Mouse (Mus musculus) kidney, adult 2 months (tissue): ENCODE results near the gene Plaa. TPM values are rescaled to one million over a fixed set of nuclear protein-coding genes. Genes with fewer than 3 reads are reported as not detected.

ENCODE experiments used
- DNase-seq: peaks from one replicate; pipeline ENCODE4 v3.0.0; 2021
- H3K27ac ChIP-seq: fragments of 200-500 bp; 2 replicates; pipeline ENCODE4 v1.5.1; 2012; ENCODE audit warnings: low read depth, low read length, control low read depth, inconsistent platforms; ENCODE audit not compliant: insufficient read depth
- H3K27me3 ChIP-seq: fragments of 200-500 bp; replicated peaks from 2 replicates; pipeline ENCODE4 v1.6.1; 2012; ENCODE audit warnings: mild to moderate bottlenecking, moderate library complexity, low read length, inconsistent platforms; ENCODE audit not compliant: control insufficient read depth, insufficient read depth
- H3K36me3 ChIP-seq: fragments of 200-500 bp; 2 replicates; pipeline ENCODE4 v1.6.1; 2012; ENCODE audit warnings: mild to moderate bottlenecking, moderate library complexity, low read length, inconsistent platforms; ENCODE audit not compliant: control insufficient read depth, insufficient read depth
- H3K4me1 ChIP-seq: fragments of 200-500 bp; 2 replicates; pipeline ENCODE4 v1.6.1; 2011; ENCODE audit warnings: low read length; ENCODE audit not compliant: control insufficient read depth, insufficient read depth
- H3K4me3 ChIP-seq: fragments of 200-500 bp; 2 replicates; pipeline ENCODE4 v1.5.1; 2011; ENCODE audit warnings: mild to moderate bottlenecking, low read depth, low read length, control low read depth; ENCODE audit not compliant: insufficient read depth
- CTCF ChIP-seq: fragments of 200-500 bp; conservative IDR thresholded peaks from 2 replicates; pipeline ENCODE4 v1.5.1; 2011; ENCODE audit warnings: low read depth, mild to moderate bottlenecking, control low read depth, low read length, moderate library complexity, mixed read lengths; ENCODE audit not compliant: insufficient read depth, insufficient read length
- POLR2A ChIP-seq: fragments of 200-500 bp; IDR thresholded peaks from one replicate; pipeline ENCODE4 v1.6.1; 2011; ENCODE audit warnings: low read depth, low read length, control low read depth
- WGBS: fragments of 180-500 bp; shearing (Covaris S2); methylation state at CpG from one replicate; pipeline ENCODE4 v1.1.7; 2018; 5-methylcytosine and 5-hydroxymethylcytosine counted together
- polyA plus RNA-seq: library from polyadenylated mRNA; depleted of rRNA; stranded (reverse); fragments of >200 nt; gene quantifications from 2 replicates; pipeline ENCODE4 v1.2.3, GENCODE M21; 2012

Plaa gene
- polyA plus RNA-seq, 1 experiment, result 26.5 TPM

DNA sequence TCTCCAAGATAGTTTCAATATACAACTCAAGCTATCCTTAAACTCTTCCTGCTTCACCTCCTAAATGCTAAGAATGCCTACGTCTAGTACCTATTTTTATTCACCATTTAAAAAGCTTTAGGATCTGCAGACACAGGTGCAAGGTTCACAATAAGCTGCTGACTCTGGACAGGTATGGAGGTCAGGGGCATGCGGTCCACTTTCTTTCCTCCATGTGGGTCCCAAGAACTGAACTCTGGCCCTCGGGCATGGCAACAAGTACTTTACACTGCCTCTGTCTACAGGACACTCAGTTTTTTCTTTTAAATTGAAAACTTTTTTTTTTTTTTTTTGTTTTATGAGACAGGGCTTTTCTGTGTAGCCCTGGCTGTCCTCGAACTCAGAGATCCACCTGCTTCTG lies 30.4 kb downstream of the Plaa start:
- Histone ChIP-seq H3K27ac (no peak overlapping the region), H3K4me1 (no peaks in the 10 kb centered on the region; the same call in 1 of the 2 replicates), H3K4me3 (no peak overlapping the region), H3K27me3 (no peaks in the 10 kb centered on the region), H3K36me3 (peaks cover 6% of the 10 kb centered on the region)
- peak; percentile 67 for DNase-seq
- TF ChIP-seq POLR2A, result no peak
- TF ChIP-seq CTCF, result no peak
- 75% methylated on average over 4 of the region's 4 CpGs for WGBS

DNA sequence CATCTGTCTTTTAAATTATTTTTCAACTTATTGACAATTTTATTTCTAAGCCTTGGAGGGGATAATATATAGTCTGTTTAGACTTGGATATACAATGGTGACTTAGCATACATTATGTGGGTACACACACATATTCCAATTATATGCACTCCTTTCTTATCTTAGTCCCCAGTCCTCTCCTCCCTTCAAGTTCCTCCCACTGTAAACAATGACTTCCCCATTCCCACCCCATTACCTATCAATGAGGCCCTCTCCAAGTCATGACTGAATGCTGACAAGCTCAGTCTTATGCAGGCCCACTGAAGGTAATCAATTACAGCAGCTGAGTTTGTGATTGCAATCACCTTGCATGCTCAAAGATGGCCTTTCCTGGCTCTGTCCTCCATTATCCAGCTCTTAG lies 38.7 kb downstream of the Plaa start:
- TF ChIP-seq CTCF (no peak), POLR2A (no peak)
- H3K36me3 ChIP-seq, result peaks cover 4% of the 10 kb centered on the region

DNA sequence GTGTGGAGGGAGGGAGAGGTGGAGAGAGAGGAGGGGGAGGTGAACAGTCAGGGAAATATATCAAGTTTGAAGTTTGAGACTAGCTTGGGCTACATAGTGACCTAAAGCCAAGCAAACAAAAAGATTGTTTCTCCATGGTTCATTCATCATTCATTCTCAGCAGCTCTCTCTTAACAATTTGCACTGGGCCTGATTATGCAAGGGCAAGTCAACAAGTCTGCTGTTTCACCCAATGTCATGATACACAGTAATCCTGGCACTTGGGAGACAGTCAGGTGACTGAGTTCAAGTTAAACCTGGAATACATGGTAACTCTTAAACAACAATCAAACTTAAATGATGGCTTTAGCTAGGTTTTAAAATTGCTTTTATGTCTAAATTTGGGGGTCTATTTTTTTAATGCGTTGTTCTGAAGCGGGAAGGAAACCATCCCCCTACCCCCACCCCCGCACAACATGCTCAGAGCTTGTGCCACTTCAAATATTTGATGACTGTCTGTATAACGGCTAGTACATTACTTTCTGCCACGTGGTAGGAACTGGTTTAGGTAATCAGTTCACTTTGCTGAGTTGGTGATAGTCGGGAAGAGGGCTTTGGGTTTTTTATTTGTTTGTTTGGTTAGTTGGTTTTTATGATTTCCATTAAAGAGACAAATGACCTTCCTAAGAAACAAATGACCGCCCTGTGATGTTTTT lies 40.9 kb downstream of the Plaa start:
- Histone ChIP-seq H3K4me1 (peaks cover 7% of the 10 kb centered on the region), H3K4me3 (no peak overlapping the region), H3K27ac (no peak overlapping the region), H3K27me3 (no peaks in the 10 kb centered on the region), H3K36me3 (no peaks in the 10 kb centered on the region)
- DNase-seq, result no peak
- no peak for TF ChIP-seq POLR2A
- no peak for TF ChIP-seq CTCF
- WGBS, result 61% methylated on average over 7 of the region's 7 CpGs

More for the DNA sequence above, 38.7 kb downstream of the Plaa start:
- H3K27me3 ChIP-seq, result no peaks in the 10 kb centered on the region
- peaks cover 6% of the 10 kb centered on the region for H3K4me1 ChIP-seq
- no peak for DNase-seq
- H3K27ac ChIP-seq, result no peak overlapping the region
- no peak overlapping the region for H3K4me3 ChIP-seq

DNA sequence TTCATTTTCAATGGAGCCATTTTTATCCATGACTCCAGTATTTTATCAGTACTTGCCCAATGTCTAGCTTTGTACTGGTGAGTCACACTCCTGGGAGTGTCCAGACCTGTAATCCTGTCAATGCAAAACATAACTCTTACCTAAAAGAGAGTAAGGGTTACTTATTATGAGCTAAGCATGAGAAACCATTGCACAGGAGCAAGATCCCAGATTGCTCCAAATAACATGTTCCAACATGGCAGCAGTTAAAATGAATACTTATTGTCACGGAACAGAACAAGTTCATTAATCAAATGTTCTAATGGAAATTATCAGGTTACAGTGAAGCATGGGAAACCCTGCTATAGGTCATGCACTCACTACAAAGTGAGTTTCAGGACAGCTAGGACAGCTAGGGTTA lies 42.7 kb downstream of the Plaa start:
- peaks cover 8% of the 10 kb centered on the region for H3K4me1 ChIP-seq
- WGBS, result 80% methylated on average over 1 of the region's 1 CpGs
- no peak for TF ChIP-seq CTCF
- no peak for TF ChIP-seq POLR2A
- no peak overlapping the region for H3K4me3 ChIP-seq
- H3K27ac ChIP-seq, result no peak overlapping the region
- DNase-seq, result no peak
- no peaks in the 10 kb centered on the region for H3K27me3 ChIP-seq
- H3K36me3 ChIP-seq, result no peaks in the 10 kb centered on the region

DNA sequence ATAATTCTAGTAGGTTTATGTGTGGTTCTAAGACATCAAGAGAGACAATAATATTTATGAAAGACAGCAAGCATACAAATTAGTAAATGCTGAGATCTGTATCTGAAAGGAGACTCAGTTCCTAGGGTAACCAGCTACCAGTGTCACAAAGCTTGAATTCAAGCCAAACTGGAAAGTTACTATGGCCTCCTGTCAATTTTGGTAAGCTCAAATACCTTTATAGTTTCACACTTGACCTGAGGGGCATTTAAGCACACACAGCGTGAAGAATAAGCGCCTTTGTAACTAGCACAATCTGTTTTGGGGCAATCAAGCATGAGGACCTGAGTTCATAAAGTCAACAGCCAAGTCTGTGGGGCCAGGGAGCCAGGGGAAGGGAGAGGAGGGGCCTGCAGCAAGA lies 43.8 kb downstream of the Plaa start:
- Histone ChIP-seq H3K27me3 (no peaks in the 10 kb centered on the region), H3K27ac (no peak overlapping the region; the same call in 1 of the 2 replicates), H3K4me1 (peaks cover 10% of the 10 kb centered on the region), H3K36me3 (no peaks in the 10 kb centered on the region), H3K4me3 (no peak overlapping the region)
- DNase-seq, result peak; percentile 31
- TF ChIP-seq CTCF, result no peak
- no peak for TF ChIP-seq POLR2A
- WGBS, result 23% methylated on average over 2 of the region's 2 CpGs

DNA sequence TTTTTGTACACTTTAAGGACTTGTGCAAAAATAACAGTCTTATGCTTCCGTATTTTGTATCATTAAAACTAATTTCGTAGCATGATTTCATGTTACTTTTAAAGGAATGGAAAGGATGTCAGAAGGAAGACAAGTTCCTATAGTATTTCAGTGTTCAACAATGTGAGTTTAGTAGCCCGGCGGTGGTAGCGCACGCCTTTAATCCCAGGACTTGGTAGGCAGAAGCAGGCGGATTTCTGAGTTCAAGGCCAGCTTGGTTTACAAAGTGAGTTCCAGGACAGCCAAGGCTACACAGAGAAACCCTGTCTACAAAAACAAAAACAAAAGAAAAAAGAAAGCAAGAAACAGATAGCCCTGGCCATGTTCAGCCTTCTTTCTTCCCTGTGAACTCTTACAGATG lies 45.9 kb downstream of the Plaa start:
- Histone ChIP-seq H3K27ac (no peak overlapping the region), H3K4me1 (peaks cover 10% of the 10 kb centered on the region), H3K27me3 (no peaks in the 10 kb centered on the region), H3K4me3 (no peak overlapping the region), H3K36me3 (no peaks in the 10 kb centered on the region)
- 71% methylated on average over 7 of the region's 7 CpGs for WGBS
- no peak for DNase-seq
- TF ChIP-seq CTCF (no peak), POLR2A (no peak)

DNA sequence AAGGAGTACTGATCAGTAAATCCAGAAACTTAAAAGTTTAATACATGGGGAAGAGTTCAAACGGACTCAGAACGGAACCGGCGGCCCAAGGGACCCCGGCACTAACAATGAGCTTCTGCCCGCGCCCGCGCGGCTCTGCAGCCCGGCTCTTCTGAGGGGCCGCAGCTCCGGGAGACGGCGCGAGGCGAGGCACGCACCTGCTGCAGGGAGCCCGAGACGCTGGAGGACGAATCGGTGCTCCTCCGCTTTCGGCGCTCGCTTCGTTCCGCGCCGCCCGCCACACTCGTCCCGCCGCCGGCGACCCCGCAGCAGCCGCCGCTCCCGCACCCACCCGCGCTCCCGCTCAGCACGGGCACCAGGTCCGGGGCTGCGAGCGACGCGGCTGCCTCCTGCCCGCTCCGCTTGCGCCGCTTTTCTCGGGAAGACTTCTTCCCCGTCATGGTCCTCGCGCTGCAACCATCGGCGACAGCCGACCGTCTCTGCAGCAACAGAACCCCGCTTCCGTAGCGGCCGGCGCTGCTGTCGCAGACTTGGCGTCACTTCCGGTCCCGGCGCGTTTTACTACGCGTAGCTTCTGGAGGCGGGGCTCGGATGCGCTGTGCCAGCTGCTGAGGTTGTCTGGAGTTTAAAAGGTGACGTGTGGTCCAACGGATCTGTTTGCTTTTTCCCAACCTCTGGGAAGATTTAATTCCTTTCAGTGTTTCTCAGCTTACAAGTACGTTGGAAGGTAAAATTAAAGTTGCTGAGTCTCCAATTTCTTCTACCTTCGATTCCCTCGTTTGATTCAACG lies 46.6 kb downstream of the Plaa start, which contains the start of the genes Gm10306 and Caap1:
TSS of gene Gm10306 (plus strand) at position 282 of the 790 bp plus-strand sequence.
TSS of gene Caap1 (minus strand) at position 532 of the 790 bp plus-strand sequence.
- peak; percentile 94 for DNase-seq
- Histone ChIP-seq H3K27ac (peak within 1 kb of the TSS; percentile 49; the same call in 1 of the 2 replicates), H3K36me3 (no peaks in the 10 kb centered on the region), H3K27me3 (no peaks in the 10 kb centered on the region), H3K4me1 (peaks cover 10% of the 10 kb centered on the region), H3K4me3 (peak within 1 kb of the TSS; percentile 97)
- under 1% methylated on average over 83 of the region's 83 CpGs for WGBS
- no peak for TF ChIP-seq CTCF
- TF ChIP-seq POLR2A, result peak; percentile 20
